Mouse (Mus musculus): ENCODE data around the gene Copg2. TPM values are rescaled to one million over a fixed set of nuclear protein-coding genes. Genes with fewer than 3 reads are reported as not detected.

Gene Copg2
- 40.8 TPM for polyA plus RNA-seq (2014; fragmentation: Illumina TruSeq; extraction: RNeasy Lipid Tissue Mini Kit (QIAGEN cat#74804); ENCODE audit: low read depth, low replicate concordance)

GRCm38 (mm10) chr6:30896195-30896985 lies at the start of gene Copg2:
Copg2 (minus strand) TSS chr6:30896794.

GRCm38 (mm10) chr6:30915473-30915872 lies 18.9 kb upstream of the Copg2 start, which contains the start of gene Tsga13:
Tsga13 (minus strand) TSS chr6:30915573.

GRCm38 (mm10) chr6:30723331-30723730 lies 173.3 kb downstream of the Copg2 start, which contains the start of gene Mest:
Mest (plus strand) TSS chr6:30723547.

Other genes starting within 250 kb of the Copg2 start
- 13.3 TPM for gene Cep41, start 203.0 kb downstream of the Copg2 start, polyA plus RNA-seq (2014; fragmentation: Illumina TruSeq; extraction: RNeasy Lipid Tissue Mini Kit (QIAGEN cat#74804); ENCODE audit: low read depth, low replicate concordance)
- gene Mest, start 173.2 kb downstream of the Copg2 start, polyA plus RNA-seq (2014; fragmentation: Illumina TruSeq; extraction: RNeasy Lipid Tissue Mini Kit (QIAGEN cat#74804); ENCODE audit: low read depth, low replicate concordance), result 38.0 TPM
- 3.3 TPM for gene Tsga13, start 18.8 kb upstream of the Copg2 start, polyA plus RNA-seq (2014; fragmentation: Illumina TruSeq; extraction: RNeasy Lipid Tissue Mini Kit (QIAGEN cat#74804); ENCODE audit: low read depth, low replicate concordance)
- 0.29 TPM for gene Klf14, start 62.3 kb upstream of the Copg2 start, polyA plus RNA-seq (2014; fragmentation: Illumina TruSeq; extraction: RNeasy Lipid Tissue Mini Kit (QIAGEN cat#74804); ENCODE audit: low read depth, low replicate concordance)